ENCODE assay signal across 7 mouse cellular contexts in genomic region chr9:89879574-89879973, GRCm38 (mm10). TPM values are rescaled to one million over a fixed set of nuclear protein-coding genes. Genes with fewer than 3 reads are reported as not detected.
DNase-seq lines count a peak whose midpoint lies in the region; ATAC-seq lines count a peak whose summit lies in the region.

No protein-coding gene starts in this region.

- H3K27ac ChIP-seq in liver, embryonic 11.5 days (ENCODE audit: low read depth, low read length): no peak overlapping the region
- H3K27ac ChIP-seq in embryonic facial prominence, embryonic 11.5 days (replicated peaks; ENCODE audit: low read depth, low read length): no peak overlapping the region
- H3K27ac ChIP-seq in hindbrain, embryonic 14.5 days: no peak overlapping the region
- no peak overlapping the region for H3K27ac ChIP-seq in neural tube, embryonic 14.5 days (ENCODE audit: low read depth, low read length)
- no peak overlapping the region for H3K27ac ChIP-seq in liver, embryonic 12.5 days

- ATAC-seq in liver, embryonic 11.5 days (replicated peaks; ENCODE audit: low FRiP score): no peak
- ATAC-seq in embryonic facial prominence, embryonic 11.5 days (replicated peaks; ENCODE audit: insufficient number of reproducible peaks, low FRiP score, low TSS enrichment, low read depth): no peak; the same call in 1 of the 2 replicates
- peak; percentile 68; the same call in 1 of the 2 replicates for ATAC-seq in hindbrain, embryonic 14.5 days (ENCODE audit: low FRiP score)
- peak; percentile 68; the same call in 1 of the 2 replicates for ATAC-seq in neural tube, embryonic 14.5 days (ENCODE audit: low read depth)
- no peak for ATAC-seq in liver, embryonic 12.5 days

- 0 out of 2 replicates have a peak, but pooled peaks cover 2% of the 10 kb centered on the region for H3K9me3 ChIP-seq in liver, embryonic 11.5 days (ENCODE audit: control insufficient read depth, low read length)
- 0 out of 2 replicates have a peak, but pooled peaks cover 3% of the 10 kb centered on the region for H3K9me3 ChIP-seq in embryonic facial prominence, embryonic 11.5 days (replicated peaks; ENCODE audit: control insufficient read depth, low read length)
- peaks cover 14% of the 10 kb centered on the region for H3K9me3 ChIP-seq in hindbrain, embryonic 14.5 days (ENCODE audit: control insufficient read depth, low read length)
- 0 out of 2 replicates have a peak, but pooled peaks cover 4% of the 10 kb centered on the region for H3K9me3 ChIP-seq in neural tube, embryonic 14.5 days (ENCODE audit: control insufficient read depth, low read length)
- peaks cover 12% of the 10 kb centered on the region for H3K9me3 ChIP-seq in liver, embryonic 12.5 days (replicated peaks)

- 0 out of 2 replicates have a peak overlapping the region, but pooled peaks have one; percentile 7 for H3K4me2 ChIP-seq in liver, embryonic 11.5 days
- peak overlapping the region; percentile 21; the same call in 1 of the 2 replicates for H3K4me2 ChIP-seq in embryonic facial prominence, embryonic 11.5 days (ENCODE audit: low read depth, low read length)
- H3K4me2 ChIP-seq in hindbrain, embryonic 14.5 days (replicated peaks): peak overlapping the region; percentile 15; the same call in 1 of the 2 replicates
- H3K4me2 ChIP-seq in neural tube, embryonic 14.5 days (ENCODE audit: low read depth, low read length): no peak overlapping the region
- no peak overlapping the region for H3K4me2 ChIP-seq in liver, embryonic 12.5 days

- H3K27me3 ChIP-seq in liver, embryonic 11.5 days (replicated peaks; ENCODE audit: control insufficient read depth, insufficient read depth, low read length): peaks cover 54% of the 10 kb centered on the region
- H3K27me3 ChIP-seq in embryonic facial prominence, embryonic 11.5 days (ENCODE audit: control insufficient read depth, insufficient read depth, low read length): peaks cover 8% of the 10 kb centered on the region
- peaks cover 40% of the 10 kb centered on the region for H3K27me3 ChIP-seq in hindbrain, embryonic 14.5 days (ENCODE audit: control insufficient read depth, insufficient read depth, low read length)
- peaks cover 11% of the 10 kb centered on the region; the same call in 1 of the 2 replicates for H3K27me3 ChIP-seq in neural tube, embryonic 14.5 days (ENCODE audit: control insufficient read depth, insufficient read depth, low read length)
- H3K27me3 ChIP-seq in liver, embryonic 12.5 days (replicated peaks): peaks cover 74% of the 10 kb centered on the region

- no peaks in the 10 kb centered on the region for H3K4me1 ChIP-seq in liver, embryonic 11.5 days (replicated peaks; ENCODE audit: control insufficient read depth, insufficient read depth, low read length)
- H3K4me1 ChIP-seq in embryonic facial prominence, embryonic 11.5 days (ENCODE audit: control insufficient read depth, insufficient read depth, low read length): no peaks in the 10 kb centered on the region
- H3K4me1 ChIP-seq in hindbrain, embryonic 14.5 days (replicated peaks; ENCODE audit: control insufficient read depth, insufficient read depth, low read length): no peaks in the 10 kb centered on the region
- H3K4me1 ChIP-seq in neural tube, embryonic 14.5 days (ENCODE audit: control insufficient read depth, insufficient read depth, low read length): no peaks in the 10 kb centered on the region
- no peaks in the 10 kb centered on the region for H3K4me1 ChIP-seq in liver, embryonic 12.5 days

- 63% methylated on average over 31 of the region's 31 CpGs for WGBS in liver, embryonic 11.5 days
- 52% methylated on average over 31 of the region's 31 CpGs for WGBS in embryonic facial prominence, embryonic 11.5 days
- WGBS in hindbrain, embryonic 14.5 days: 50% methylated on average over 31 of the region's 31 CpGs
- WGBS in neural tube, embryonic 14.5 days: 60% methylated on average over 31 of the region's 31 CpGs
- WGBS in liver, embryonic 12.5 days (ENCODE audit: insufficient replicate concordance): 54% methylated on average over 31 of the region's 31 CpGs

- no peak overlapping the region for H3K9ac ChIP-seq in liver, embryonic 11.5 days (ENCODE audit: low read depth, low read length)
- H3K9ac ChIP-seq in embryonic facial prominence, embryonic 11.5 days (replicated peaks; ENCODE audit: low read length): no peak overlapping the region
- H3K9ac ChIP-seq in hindbrain, embryonic 14.5 days: no peak overlapping the region
- H3K9ac ChIP-seq in neural tube, embryonic 14.5 days (replicated peaks; ENCODE audit: low read depth, low read length): no peak overlapping the region
- H3K9ac ChIP-seq in liver, embryonic 12.5 days: no peak overlapping the region

- no peak for DNase-seq in liver, embryonic 11.5 days (ENCODE audit: low spot score)
- no peak for DNase-seq in liver
- DNase-seq in embryonic facial prominence, embryonic 11.5 days (ENCODE audit: low spot score): peak; percentile 50
- DNase-seq in hindbrain, embryonic 14.5 days (ENCODE audit: low spot score): no peak
- no peak for DNase-seq in spleen, postnatal 36 days (ENCODE audit: low spot score in 2 of 2)

- no peak overlapping the region for H3K4me3 ChIP-seq in liver, embryonic 11.5 days (ENCODE audit: low read depth, low read length)
- no peak overlapping the region for H3K4me3 ChIP-seq in embryonic facial prominence, embryonic 11.5 days (ENCODE audit: low read depth, low read length)
- no peak overlapping the region for H3K4me3 ChIP-seq in hindbrain, embryonic 14.5 days (replicated peaks; ENCODE audit: low read length)
- no peak overlapping the region for H3K4me3 ChIP-seq in neural tube, embryonic 14.5 days (ENCODE audit: low read depth, low read length)
- no peak overlapping the region for H3K4me3 ChIP-seq in liver, embryonic 12.5 days

- no peaks in the 10 kb centered on the region for H3K36me3 ChIP-seq in liver, embryonic 11.5 days (ENCODE audit: control insufficient read depth, insufficient read depth, low read length)
- no peaks in the 10 kb centered on the region for H3K36me3 ChIP-seq in embryonic facial prominence, embryonic 11.5 days (replicated peaks; ENCODE audit: control insufficient read depth, insufficient read depth, low read depth, low read length)
- no peaks in the 10 kb centered on the region for H3K36me3 ChIP-seq in hindbrain, embryonic 14.5 days (replicated peaks; ENCODE audit: control insufficient read depth, insufficient read depth)
- H3K36me3 ChIP-seq in neural tube, embryonic 14.5 days (ENCODE audit: control insufficient read depth, insufficient read depth, low read length): no peaks in the 10 kb centered on the region
- H3K36me3 ChIP-seq in liver, embryonic 12.5 days: no peaks in the 10 kb centered on the region

RNA-seq across cellular contexts. Expression of gene Rasgrf1, which starts 30.1 kb away (rescaled TPM):
- polyA plus RNA-seq in liver, embryonic 11.5 days (2014; fragmentation: Nextera tagmentation; extraction: Ambion mirVana): not detected in 2 replicates
- polyA plus RNA-seq in embryonic facial prominence, embryonic 11.5 days (2014; fragmentation: Nextera tagmentation; extraction: Ambion mirVana): 0.32 TPM in 1 of 2 replicates, not detected in the other
- 9.7 and 10.1 TPM in 2 replicates for polyA plus RNA-seq in hindbrain, embryonic 14.5 days (2014; fragmentation: Nextera tagmentation; extraction: Ambion mirVana)
- polyA plus RNA-seq in neural tube, embryonic 14.5 days (2014; fragmentation: Nextera tagmentation; extraction: Ambion mirVana): 10.6 and 22.3 TPM in 2 replicates
- 0.14 TPM in 1 of 2 replicates, not detected in the other for polyA plus RNA-seq in liver, embryonic 12.5 days (2016; fragmentation: Nextera tagmentation; extraction: Ambion mirVana)

Comparison
In these comparisons a context has a peak if more than half of its experiments do, and no peak if none do; other contexts are left out.
1. H3K4me2 ChIP-seq: peak in liver, embryonic 11.5 days (single experiment), embryonic facial prominence, embryonic 11.5 days (single experiment) and hindbrain, embryonic 14.5 days (single experiment); none in neural tube, embryonic 14.5 days (single experiment) and liver, embryonic 12.5 days (single experiment).
2. ATAC-seq: peak in hindbrain, embryonic 14.5 days (single experiment) and neural tube, embryonic 14.5 days (single experiment); none in liver, embryonic 11.5 days (single experiment), embryonic facial prominence, embryonic 11.5 days (single experiment) and liver, embryonic 12.5 days (single experiment).